Mouse (Mus musculus) CH12.LX (cell line): ENCODE data around the gene Coq8a.

ENCODE experiments used
- BHLHE40 ChIP-seq: IDR thresholded peaks from 2 replicates; pipeline ENCODE4 v1.6.1; 2011; ENCODE audit warnings: mild to moderate bottlenecking, low read depth, low read length, improper control_type of control experiment
- CHD2 ChIP-seq: IDR thresholded peaks from 2 replicates; pipeline ENCODE4 v1.6.1; 2011; ENCODE audit warnings: low read length, improper control_type of control experiment
- CTCF ChIP-seq, 2 experiments: IDR thresholded peaks in 1 of 2; conservative IDR thresholded peaks in 1 of 2; 2 replicates each; pipeline ENCODE4 v1.5.1; 2011 to 2012; ENCODE audit warnings: low read depth in 2 of 2, low read length in 2 of 2, improper control_type of control experiment in 1 of 2, inconsistent platforms in 1 of 2, mild to moderate bottlenecking in 1 of 2, moderate library complexity in 1 of 2
- EP300 ChIP-seq: IDR thresholded peaks from 2 replicates; pipeline ENCODE4 v1.6.1; 2011; ENCODE audit warnings: low read length, improper control_type of control experiment
- IRF4 ChIP-seq: IDR thresholded peaks from 2 replicates; pipeline ENCODE4 v1.6.1; 2014; ENCODE audit warnings: low read depth, mild to moderate bottlenecking, inconsistent platforms, low read length, improper control_type of control experiment
- KAT2A ChIP-seq: IDR thresholded peaks from 2 replicates; pipeline ENCODE4 v1.6.1; 2012; ENCODE audit warnings: low read length, improper control_type of control experiment, inconsistent platforms; ENCODE audit not compliant: insufficient replicate concordance
- MAX ChIP-seq: IDR thresholded peaks from 2 replicates; pipeline ENCODE4 v1.6.1; 2011; ENCODE audit warnings: low read length, improper control_type of control experiment
- TCF12 ChIP-seq: IDR thresholded peaks from 2 replicates; pipeline ENCODE4 v1.6.1; 2014; ENCODE audit warnings: low read depth, mild to moderate bottlenecking, inconsistent platforms, low read length, improper control_type of control experiment
- UBTF ChIP-seq: IDR thresholded peaks from 2 replicates; pipeline ENCODE4 v1.6.1; 2012; ENCODE audit warnings: low read depth, mild to moderate bottlenecking, inconsistent platforms, low read length, improper control_type of control experiment, moderate library complexity
- ZNF384 ChIP-seq: IDR thresholded peaks from 2 replicates; pipeline ENCODE4 v1.6.1; 2012; ENCODE audit warnings: low read depth, low read length, improper control_type of control experiment, inconsistent platforms

DNA sequence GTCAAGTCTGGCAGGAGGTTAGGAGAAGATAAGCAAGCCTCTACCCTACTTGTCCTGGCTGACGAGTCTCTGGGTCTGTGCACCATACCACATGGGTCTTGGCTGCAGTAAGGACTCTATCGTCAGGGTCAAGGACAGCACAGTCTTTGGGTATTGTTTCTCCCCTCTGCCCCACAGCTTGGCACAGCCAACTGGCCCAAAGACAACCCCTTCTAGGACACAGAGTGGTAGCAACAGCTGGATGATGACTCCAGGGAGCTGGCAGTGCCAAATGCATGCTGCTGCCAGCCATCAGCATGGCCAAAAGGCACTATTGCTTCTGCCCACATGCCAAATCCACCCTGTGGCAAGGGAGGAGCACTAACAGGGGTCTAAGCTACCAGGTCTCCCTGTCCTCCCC, 27.5 kb downstream of the Coq8a start:
- TF ChIP-seq CTCF (conservative IDR thresholded peaks at IDR 0.05 in 1 of 2, IDR thresholded peaks at IDR 0.05 in 1 of 2; ENCODE audit: low read depth in 2 of 2, low read length in 2 of 2) (no peak), KAT2A (no peak), MAX (no peak), CHD2 (no peak), BHLHE40 (no peak), TCF12 (no peak), UBTF (no peak), ZNF384 (no peak), EP300 (no peak), IRF4 (no peak)
